In genomic region chr12:84153414-84153813, GRCm38 (mm10) we compare ENCODE assay signal across 13 mouse cellular contexts.
"Had no signal": no experiment of that assay in that cellular context is flagged by ENCODE, and none has a peak within 500 bp of the region (broad histone marks: within the 10 kb centered on the region; RNA-seq: fewer than 3 reads in every experiment).

No protein-coding gene starts in this region.

- H3K4me3 ChIP-seq: limb, embryonic 13.5 days; midbrain, embryonic 10.5 days; myocyte; neural tube, embryonic 15.5 days had no signal

- H3K27me3 ChIP-seq: limb, embryonic 13.5 days; neural tube, embryonic 15.5 days had no signal

- H3K4me2 ChIP-seq: neural tube, embryonic 15.5 days had no signal

- H3K27ac ChIP-seq: limb, embryonic 13.5 days; midbrain, embryonic 10.5 days; neural tube, embryonic 15.5 days had no signal

- H3K9me3 ChIP-seq: limb, embryonic 13.5 days; midbrain, embryonic 10.5 days; neural tube, embryonic 15.5 days had no signal

- H3K9ac ChIP-seq: limb, embryonic 13.5 days; neural tube, embryonic 15.5 days had no signal

- DNase-seq: kidney, postnatal 14 days; left cerebral cortex, postnatal 4 days; lung, adult 18-20 months; lung, postnatal 10 days; lung, postnatal 4 days; midbrain, embryonic 14.5 days; right cerebral cortex, adult 18-20 months; right cerebral cortex, postnatal 25 days; thymus, postnatal 36 days had no signal
